Mouse (Mus musculus) MN1 (cell line): ENCODE results near the gene Grid2.
"Not testable (repeated sequence)": the region's sequence is repeated elsewhere in the genome, so short reads cannot be mapped to it uniquely, and the experiment has no call there.

ENCODE experiments used
- DNase-seq: peaks from one replicate; pipeline ENCODE4 v3.0.0-alpha.2; 2016; ENCODE audit warnings: low spot score

Gene Grid2

GRCm38 (mm10) chr6:63255826-63256555 is at the start of gene Grid2:
Gene Grid2, plus strand, starts transcription at chr6:63255876.
- no peak for DNase-seq

- no peak for DNase-seq
These were observed 4.9 kb upstream of the Grid2 start for GRCm38 (mm10) chr6:63250738-63251137.

GRCm38 (mm10) chr6:63256556-63257405 is 1.1 kb downstream of the Grid2 start:
- DNase-seq = no peak

- DNase-seq = no peak
These were observed 1.8 kb downstream of the Grid2 start for GRCm38 (mm10) chr6:63257406-63257845.

GRCm38 (mm10) chr6:63257876-63258275 is 2.2 kb downstream of the Grid2 start:
- DNase-seq = no peak

- DNase-seq = no peak
These were observed 4.1 kb downstream of the Grid2 start for GRCm38 (mm10) chr6:63259764-63260163.

GRCm38 (mm10) chr6:63284419-63284818 is 28.7 kb downstream of the Grid2 start:
- no peak for DNase-seq

GRCm38 (mm10) chr6:63342438-63343004 is 86.8 kb downstream of the Grid2 start:
- DNase-seq = no peak

- no peak for DNase-seq
These were observed 91.3 kb downstream of the Grid2 start for GRCm38 (mm10) chr6:63347015-63347414.

- DNase-seq = no peak
These were observed 125.5 kb downstream of the Grid2 start for GRCm38 (mm10) chr6:63381061-63381611.

- no peak for DNase-seq
These were observed 146.0 kb downstream of the Grid2 start for GRCm38 (mm10) chr6:63401698-63402097.

- no peak for DNase-seq
These were observed 161.9 kb downstream of the Grid2 start for GRCm38 (mm10) chr6:63417534-63417933.

GRCm38 (mm10) chr6:63432751-63433150 is 177.1 kb downstream of the Grid2 start:
- no peak for DNase-seq

GRCm38 (mm10) chr6:63448175-63448574 is 192.5 kb downstream of the Grid2 start:
- no peak for DNase-seq

GRCm38 (mm10) chr6:63482141-63482540 is 226.5 kb downstream of the Grid2 start:
- DNase-seq = no peak

- DNase-seq = no peak
These were observed 259.3 kb downstream of the Grid2 start for GRCm38 (mm10) chr6:63515016-63515415.

GRCm38 (mm10) chr6:63515957-63516356 is 260.3 kb downstream of the Grid2 start:
- no peak for DNase-seq

GRCm38 (mm10) chr6:63531751-63532150 is 276.1 kb downstream of the Grid2 start:
- DNase-seq = no peak

GRCm38 (mm10) chr6:63532901-63533300 is 277.2 kb downstream of the Grid2 start:
- no peak for DNase-seq

- no peak for DNase-seq
These were observed 292.1 kb downstream of the Grid2 start for GRCm38 (mm10) chr6:63547741-63548140.

- DNase-seq = not testable (repeated sequence)
These were observed 313.1 kb downstream of the Grid2 start for GRCm38 (mm10) chr6:63568741-63569140.

GRCm38 (mm10) chr6:63590681-63591080 is 335.0 kb downstream of the Grid2 start:
- no peak for DNase-seq
